Mouse (Mus musculus) T-helper 17 cell (primary cell): Measurements from ENCODE around the gene Vmn2r42.

Experiments used
- in situ Hi-C, 2 experiments: fragments of 300-600 bp; cut with MboI, MseI; formaldehyde crosslinking; loops; 1 replicate in 1 of 2; 2 replicates in 1 of 2; pipeline ENCODE4 v1.15.1; 2025; ENCODE audit warnings: high pct_unique_total_duplicates in 2 of 2

The Vmn2r42 gene

DNA sequence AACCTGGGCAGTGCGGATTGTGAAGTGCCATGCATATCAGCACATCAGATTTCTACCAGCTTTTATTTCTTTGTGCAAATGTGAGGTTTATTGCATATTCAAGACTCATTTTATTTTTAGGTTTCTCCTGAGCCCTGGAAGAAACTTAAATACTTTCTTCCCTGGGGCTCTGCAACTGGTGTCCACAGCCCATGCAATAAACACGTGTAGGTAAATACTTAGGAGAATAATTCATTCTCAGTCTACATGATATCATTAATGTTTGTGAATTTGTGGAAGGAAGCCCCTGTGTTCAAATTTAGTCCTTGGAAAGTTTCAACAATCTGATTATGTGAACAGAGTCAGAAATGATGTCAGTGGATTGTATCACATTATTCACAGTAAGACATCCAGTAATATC, at the start of gene Vmn2r42:
Vmn2r42 (minus strand) TSS at position 101 of the 400 bp plus-strand sequence.
- in situ Hi-C loops = loop anchor here (5.0 to 10.0 kb wide), 2 partner anchors 715 to 718 kb away; partner anchors contain the start of gene Vmn2r32 (in 2 of the 2)

DNA sequence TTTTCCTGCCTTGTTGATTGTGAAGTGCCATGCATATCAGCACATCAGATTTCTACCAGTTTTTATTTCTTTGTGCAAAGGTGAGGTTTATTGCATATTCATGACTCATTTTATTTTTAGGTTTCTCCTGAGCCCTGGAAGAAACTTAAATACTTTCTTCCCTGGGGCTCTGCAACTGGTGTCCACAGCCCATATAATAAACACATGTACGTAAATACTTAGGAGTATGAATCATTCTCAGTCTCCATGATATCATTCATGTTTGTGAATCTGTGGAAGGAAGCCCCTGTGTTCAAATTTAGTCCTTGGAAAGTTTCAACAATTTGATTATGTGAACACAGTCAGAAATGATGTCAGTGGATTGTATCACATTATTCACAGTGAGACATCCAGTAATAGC, 38.6 kb downstream of the Vmn2r42 start, which contains the start of gene Vmn2r41:
Vmn2r41 (minus strand) TSS at position 101 of the 400 bp plus-strand sequence.
- in situ Hi-C loops = loop anchor here in 1 of 2 experiments (10.0 kb wide), 1 partner anchor 717 kb away; no protein-coding TSS in a partner anchor
